ENCODE assay signal across 13 mouse cellular contexts in the genomic region with DNA sequence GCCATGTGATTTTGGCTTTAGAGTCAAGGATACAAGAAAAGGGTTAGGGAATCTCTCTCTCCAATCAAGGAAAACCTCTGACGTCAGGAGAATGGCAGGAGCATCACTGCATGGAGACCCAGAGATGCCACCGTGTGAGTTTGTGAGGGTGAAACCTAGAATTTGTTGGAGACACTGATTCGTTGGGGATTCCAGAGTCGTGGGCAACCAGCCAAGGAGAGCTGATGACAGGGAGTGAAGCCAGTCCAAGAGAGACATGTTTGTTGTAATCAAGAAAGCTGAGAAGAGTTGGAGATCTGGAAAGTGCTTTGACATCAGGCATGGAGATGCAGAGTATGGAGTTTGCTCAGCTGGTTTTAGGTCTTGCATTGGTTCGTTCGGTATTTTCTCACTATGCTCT.
DNase-seq lines count a peak whose midpoint lies in the region.
"Had no signal": no experiment of that assay in that cellular context is flagged by ENCODE, and none has a peak within 500 bp of the region (broad histone marks: within the 10 kb centered on the region; RNA-seq: fewer than 3 reads in every experiment).

No protein-coding gene starts in this region.

- intact Hi-C loops in left cerebral cortex, postnatal 4 days (cut with DNase I), result no loop called here
- intact Hi-C loops in left cerebral cortex, postnatal 25 days (cut with DNase I), result no loop called here

- peak; percentile 8 for DNase-seq in gastrocnemius, postnatal 10 days
- DNase-seq in gastrocnemius, postnatal 25 days, result no peak
- DNase-seq in left cerebral cortex, postnatal 4 days, result peak; percentile 22
- DNase-seq in left cerebral cortex, postnatal 25 days (ENCODE audit: low spot score in 2 of 2), result no peak
- DNase-seq in lung, postnatal 14 days, result peak; percentile 9
- DNase-seq in lung, adult 18-20 months, result no peak
- DNase-seq: adrenal gland, adult 2 months; B cell, adult 2 months; cerebellum, adult 11 months; forebrain, postnatal 0 days; heart, postnatal 36 days; kidney, adult 8-10 months; midbrain, embryonic 14.5 days had no signal

Comparison
In these comparisons a context has a peak if more than half of its experiments do, and no peak if none do; other contexts are left out.
1. DNase-seq: peak in gastrocnemius, postnatal 10 days (single experiment), left cerebral cortex, postnatal 4 days (single experiment) and lung, postnatal 14 days (single experiment); none in gastrocnemius, postnatal 25 days (single experiment), left cerebral cortex, postnatal 25 days (0 of 2) and lung, adult 18-20 months (0 of 2).